Mouse (Mus musculus) heart, adult 18-20 months (tissue): ENCODE data around the gene Clpp. TPM values are rescaled to one million over a fixed set of nuclear protein-coding genes. Genes with fewer than 3 reads are reported as not detected.

Experiments used
- DNase-seq, 2 experiments: peaks; one replicate each; pipeline ENCODE4 v3.0.0; 2021 to 2022; ENCODE audit warnings: mixed read lengths in 1 of 2
- total RNA-seq, 2 experiments: library from RNA; stranded (reverse); gene quantifications; 2 replicates each; pipeline ENCODE4 v1.2.3; 2021

The Clpp gene
- total RNA-seq, 2 experiments from 2014 or later: 80.9 to 83.1 TPM

DNA sequence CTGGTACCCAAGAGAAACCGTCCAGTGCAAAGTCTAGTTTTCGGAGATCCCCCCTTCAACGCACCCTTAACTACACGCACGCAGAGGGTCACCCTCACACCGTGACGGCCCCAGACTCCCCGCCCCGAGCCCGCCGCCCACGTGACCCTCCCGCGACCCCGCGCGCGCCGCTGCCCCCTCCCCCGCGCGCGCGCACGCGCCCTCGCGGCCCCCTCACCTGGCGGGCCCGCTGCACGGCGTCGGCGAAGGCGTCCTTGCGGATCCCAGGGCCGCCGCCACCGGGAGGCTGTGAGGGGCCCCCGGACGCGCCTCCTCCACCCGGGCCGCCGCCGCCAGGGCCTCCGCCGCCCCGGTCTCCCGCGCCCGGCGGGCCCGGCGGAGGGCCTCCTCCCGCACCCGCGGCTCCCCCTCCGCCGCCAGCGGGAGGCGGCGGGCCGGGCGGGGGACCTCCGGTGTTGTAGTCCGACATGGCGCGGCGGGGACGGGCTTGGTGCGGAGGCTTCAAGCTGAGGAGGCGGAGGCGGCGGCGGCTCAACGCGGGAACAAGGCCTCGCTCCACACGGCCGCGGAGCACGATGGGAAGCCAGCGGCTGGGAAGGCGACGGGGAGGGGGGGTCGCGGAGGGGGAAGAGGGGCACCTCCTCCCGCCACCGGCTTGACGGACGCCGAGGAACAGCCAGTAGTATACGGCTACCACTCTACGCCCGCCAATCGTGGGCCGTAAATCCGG, 41.0 kb downstream of the Clpp start, which contains the start of gene Khsrp:
Gene Khsrp, minus strand, starts transcription at position 592 of the 730 bp plus-strand sequence.
- peak in 1 of 2 experiments; percentile 17 for DNase-seq

DNA sequence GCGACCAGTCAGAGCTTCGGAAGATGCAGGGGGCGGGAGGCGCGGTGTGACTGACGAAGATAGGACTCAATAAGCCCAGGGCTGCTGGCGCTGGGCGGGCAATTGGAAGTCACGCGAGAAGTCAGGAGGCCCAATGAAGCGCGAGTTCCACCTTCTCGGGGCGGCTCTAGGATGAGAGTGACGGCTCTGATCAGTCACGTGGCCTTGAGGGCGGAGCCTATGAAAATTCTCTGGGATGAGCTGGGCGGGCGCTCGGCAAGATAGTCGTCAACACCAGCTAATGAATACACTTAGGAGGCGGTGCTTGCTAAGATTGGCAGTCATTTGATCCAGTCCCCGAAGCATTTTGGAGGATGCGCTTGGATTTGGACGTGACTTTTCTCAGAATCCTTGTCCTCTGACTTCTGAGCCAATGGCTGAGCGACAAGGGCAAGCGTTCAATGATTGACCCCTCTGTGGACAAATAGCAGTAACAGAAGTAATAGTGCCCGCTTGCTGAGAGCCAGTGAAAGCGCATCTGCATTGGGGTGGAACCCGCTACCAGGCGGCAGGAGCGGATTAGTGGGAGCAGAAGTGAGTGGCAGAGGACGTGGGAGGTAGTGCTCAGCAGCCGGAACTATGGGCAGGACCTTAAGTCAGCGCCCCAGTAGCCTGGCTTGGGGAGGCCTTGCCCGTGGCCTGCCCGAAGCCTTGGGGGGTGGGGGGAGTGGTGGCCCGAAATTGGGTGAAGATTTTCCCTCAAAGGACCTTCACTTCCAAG, 41.7 kb downstream of the Clpp start:
- DNase-seq: peak; percentile 100

DNA sequence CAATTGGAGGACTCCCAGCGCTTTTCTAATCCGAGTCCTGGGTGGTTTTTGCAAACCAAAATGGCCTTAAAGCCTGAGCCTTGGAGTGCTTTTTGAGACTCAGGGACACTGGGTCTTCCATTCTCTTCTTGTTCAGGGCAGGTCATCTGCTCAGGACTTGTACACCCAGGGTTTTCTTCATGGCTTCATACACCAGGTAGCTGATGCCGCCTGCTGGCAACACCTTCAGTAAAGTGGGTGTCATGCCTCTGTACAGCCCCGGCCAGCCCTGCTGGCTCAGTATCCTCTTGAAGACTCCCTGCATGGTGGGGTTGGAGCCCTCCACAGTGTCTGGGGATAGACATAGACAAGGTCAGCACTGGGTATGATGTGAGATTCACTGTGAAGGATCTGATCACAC, 42.7 kb downstream of the Clpp start:
- no peak for DNase-seq

- DNase-seq: no peak
Observed at GRCm38 (mm10) chr17:57038978-57039377, 48.9 kb downstream of the Clpp start.

- no peak for DNase-seq
Observed at GRCm38 (mm10) chr17:57041554-57041953, 51.4 kb downstream of the Clpp start, which contains the start of gene Slc25a41. TSS of gene Slc25a41 (minus strand) at chr17:57041654.

Other genes with a start within 250 kb of the Clpp start
- 10 to 100 TPM; 25.1 to 32.1 TPM for gene Nrtn, start 232.8 kb upstream of the Clpp start, total RNA-seq
- 10 to 100 TPM; 15.3 to 16.1 TPM for gene Dus3l, start 225.5 kb upstream of the Clpp start, total RNA-seq
- under 1 TPM in 1 of 2 experiments, not detected in 1; 0.32 TPM for gene Prr22, start 220.1 kb upstream of the Clpp start, total RNA-seq
- 1 to 10 TPM; 2.5 to 3.1 TPM for gene Rfx2, start 159.3 kb upstream of the Clpp start, total RNA-seq
- gene Acsbg2, start 115.9 kb upstream of the Clpp start, total RNA-seq: not detected
- not detected for gene 1700061G19Rik, start 114.8 kb upstream of the Clpp start, total RNA-seq
- 10 to 100 TPM; 24.3 to 25.9 TPM for gene Mllt1, start 54.9 kb upstream of the Clpp start, total RNA-seq
- not detected for gene Acer1, start 8.2 kb upstream of the Clpp start, total RNA-seq
- gene Alkbh7, start 7.0 kb downstream of the Clpp start, total RNA-seq: 10 to 100 TPM; 72.4 to 78.0 TPM
- gene Pspn, start 9.7 kb downstream of the Clpp start, total RNA-seq: not detected
- gene Gtf2f1, start 21.0 kb downstream of the Clpp start, total RNA-seq: 10 to 100 TPM; 22.6 to 23.0 TPM
- gene Gm17949, start 21.2 kb downstream of the Clpp start, total RNA-seq: not detected
- gene Khsrp, start 41.2 kb downstream of the Clpp start, total RNA-seq: 10 to 100 TPM; 38.3 to 42.5 TPM
- gene Slc25a41, start 51.3 kb downstream of the Clpp start, total RNA-seq: not detected
- under 1 TPM in 1 of 2 experiments, not detected in 1; 0.95 TPM for gene Crb3, start 68.8 kb downstream of the Clpp start, total RNA-seq
- gene Slc25a23, start 69.6 kb downstream of the Clpp start, total RNA-seq: 10 to 100 TPM; 58.9 to 62.5 TPM
- 1 to 10 TPM in 1 of 2 experiments, under 1 TPM in 1; 0.60 to 3.0 TPM for gene Dennd1c, start 88.2 kb downstream of the Clpp start, total RNA-seq
- 1 to 10 TPM; 1.2 to 1.6 TPM for gene Tubb4a, start 97.5 kb downstream of the Clpp start, total RNA-seq
- gene Tnfsf9, start 115.0 kb downstream of the Clpp start, total RNA-seq: under 1 TPM in 1 of 2 experiments, not detected in 1; 0.51 TPM
- gene Cd70, start 159.5 kb downstream of the Clpp start, total RNA-seq: not detected
- gene Tnfsf14, start 203.9 kb downstream of the Clpp start, total RNA-seq: under 1 TPM in 1 of 2 experiments, not detected in 1; 0.36 TPM
- 100 to 1,000 TPM in 1 of 2 experiments, 10 to 100 TPM in 1; 69.5 to 194 TPM for gene C3, start 237.8 kb downstream of the Clpp start, total RNA-seq